Mouse (Mus musculus) liver, postnatal 0 days (tissue): ENCODE measurements at regions not wholly inside any gene's neighbourhood (a gene's known extent, or its start where the extent isn't known, plus 50 kb on each side); places are given as distances from the start of the nearest gene placed in this dataset.

ENCODE experiments used
- CTCF ChIP-seq: sonication (generic); IDR thresholded peaks from 2 replicates; pipeline ENCODE4 v1.5.1; 2016; ENCODE audit warnings: antibody characterized with exemption, low read depth
- EP300 ChIP-seq: IDR thresholded peaks from 2 replicates; pipeline ENCODE4 v1.6.1; 2016; ENCODE audit warnings: antibody characterized with exemption, low read depth, mild to moderate bottlenecking

DNA sequence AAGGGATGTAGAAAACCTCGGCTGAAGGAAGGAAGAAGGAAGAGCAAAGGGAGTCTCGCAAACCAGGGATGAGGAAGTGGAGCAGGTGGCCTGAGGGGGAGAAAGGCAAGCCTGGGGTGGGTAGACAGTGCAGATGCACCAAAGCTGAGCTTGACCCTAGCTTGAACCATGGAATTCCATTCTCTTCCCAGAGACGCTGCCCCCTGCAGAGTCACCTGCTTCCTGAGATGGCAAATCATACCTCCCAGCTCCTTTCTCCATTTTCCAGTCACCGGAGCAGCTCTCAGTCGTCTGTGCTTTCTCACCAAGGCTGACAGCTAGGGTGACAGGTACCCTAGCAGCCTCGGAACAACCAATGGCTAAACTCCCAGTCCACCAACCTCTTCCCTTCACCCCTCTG is 197.0 kb downstream of the Gm9195 start:
- TF ChIP-seq CTCF (no peak), EP300 (no peak)
